ENCODE assay signal across 7 mouse cellular contexts in the genomic region with DNA sequence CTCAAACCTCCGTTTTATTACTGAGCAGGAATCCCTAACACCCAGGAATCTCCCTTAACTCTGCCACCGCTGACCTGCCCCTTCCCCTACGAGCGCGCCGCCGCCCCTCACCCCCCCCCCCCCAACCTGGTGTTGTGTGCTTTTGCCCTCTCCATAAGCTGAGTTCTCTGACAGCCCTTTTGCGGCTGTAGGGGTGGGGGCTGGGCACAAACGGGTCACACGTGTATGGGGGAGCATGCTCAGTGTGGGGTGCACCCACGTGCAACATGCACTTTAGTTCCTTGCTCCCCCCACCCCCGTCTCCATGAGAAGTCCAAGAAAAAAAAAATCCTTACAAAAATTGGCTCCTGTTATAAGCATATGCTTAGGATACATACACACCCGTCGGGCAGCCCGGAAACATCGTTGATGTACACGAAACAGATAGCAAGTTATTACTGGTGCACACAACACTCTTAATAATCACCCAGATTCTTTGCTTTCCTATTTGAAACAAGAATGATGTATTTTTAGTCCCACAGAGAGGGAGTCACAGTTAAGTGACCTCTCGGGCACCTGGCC. TPM values are rescaled to one million over a fixed set of nuclear protein-coding genes. Genes with fewer than 3 reads are reported as not detected.
A peak's percentile ranks its signal among the peaks of the same experiment; 100 is the strongest.
DNase-seq lines count a peak whose midpoint lies in the region; ATAC-seq lines count a peak whose summit lies in the region.

No protein-coding gene starts in this region.

- peaks cover 72% of the 10 kb centered on the region for H3K4me1 ChIP-seq in kidney, embryonic 16.5 days (ENCODE audit: insufficient read depth, low read length)
- H3K4me1 ChIP-seq in forebrain, embryonic 10.5 days: peaks cover 90% of the 10 kb centered on the region

- H3K9me3 ChIP-seq in kidney, embryonic 16.5 days (ENCODE audit: low read length): no peaks in the 10 kb centered on the region
- no peaks in the 10 kb centered on the region for H3K9me3 ChIP-seq in forebrain, embryonic 10.5 days

- H3K4me2 ChIP-seq in kidney, embryonic 16.5 days (replicated peaks; ENCODE audit: low read depth, low read length): peak overlapping the region; percentile 91

- ATAC-seq in kidney, embryonic 16.5 days (ENCODE audit: low FRiP score, low TSS enrichment): no peak

- 0% methylated on average over 12 of the region's 18 CpGs for WGBS in kidney, embryonic 16.5 days
- under 1% methylated on average over 18 of the region's 18 CpGs for WGBS in forebrain, embryonic 10.5 days

- H3K36me3 ChIP-seq in kidney, embryonic 16.5 days (ENCODE audit: insufficient read depth, low read length): no peaks in the 10 kb centered on the region
- H3K36me3 ChIP-seq in forebrain, embryonic 10.5 days (replicated peaks): peaks cover 8% of the 10 kb centered on the region

- peak overlapping the region; percentile 87 for H3K27ac ChIP-seq in kidney, embryonic 16.5 days (ENCODE audit: low read length)
- H3K27ac ChIP-seq in forebrain, embryonic 10.5 days: peak overlapping the region; percentile 95

- H3K9ac ChIP-seq in kidney, embryonic 16.5 days (replicated peaks; ENCODE audit: low read length): peak overlapping the region; percentile 96

- intact Hi-C loops in left cerebral cortex, postnatal 25 days (cut with DNase I): loop anchor here (5.0 kb wide), 1 partner anchor 115 kb away; a partner anchor contains a TSS

- peak overlapping the region; percentile 92 for H3K4me3 ChIP-seq in kidney, embryonic 16.5 days (ENCODE audit: low read length)
- peak overlapping the region; percentile 95 for H3K4me3 ChIP-seq in forebrain, embryonic 10.5 days

- no peak for DNase-seq in kidney, adult 11 months
- DNase-seq in NIH3T3 (ENCODE audit: low read depth): peak; percentile 60
- no peak for DNase-seq in forebrain, embryonic 10.5 days (ENCODE audit: extremely low spot score, low spot score)
- DNase-seq in left cerebral cortex, postnatal 25 days (ENCODE audit: low spot score in 2 of 2): peak; percentile 59 to 78
- peak; percentile 38 for DNase-seq in neural tube, embryonic 10.5 days (ENCODE audit: extremely low spot score, low spot score)
- DNase-seq in urinary bladder, postnatal 4 days (ENCODE audit: low spot score in 2 of 2): no peak

- H3K27me3 ChIP-seq in kidney, embryonic 16.5 days (ENCODE audit: insufficient read depth, low read length): no peaks in the 10 kb centered on the region
- H3K27me3 ChIP-seq in forebrain, embryonic 10.5 days (ENCODE audit: poor library complexity, severe bottlenecking): no peaks in the 10 kb centered on the region

RNA-seq across cellular contexts. Expression of a gene that starts 1.0 kb away (rescaled TPM):
- 9.7 and 13.0 TPM in 2 replicates for polyA plus RNA-seq in kidney, embryonic 16.5 days (2015; fragmentation: Nextera tagmentation; extraction: Ambion mirVana)
- 12.2 and 12.8 TPM in 2 replicates for polyA plus RNA-seq in forebrain, embryonic 10.5 days (2016; fragmentation: Nextera tagmentation; extraction: Ambion mirVana)
- total RNA-seq in left cerebral cortex, postnatal 25 days (2021): 100 to 1,000 TPM; 247 to 261 TPM

RNA-seq across cellular contexts. Expression of a gene that starts 2.9 kb away (rescaled TPM):
- polyA plus RNA-seq in kidney, embryonic 16.5 days (2015; fragmentation: Nextera tagmentation; extraction: Ambion mirVana): 3.5 and 4.0 TPM in 2 replicates
- 9.2 and 9.4 TPM in 2 replicates for polyA plus RNA-seq in forebrain, embryonic 10.5 days (2016; fragmentation: Nextera tagmentation; extraction: Ambion mirVana)
- total RNA-seq in left cerebral cortex, postnatal 25 days (2021): 100 to 1,000 TPM; 100 to 101 TPM

RNA-seq across cellular contexts. Expression of a gene that starts 22.5 kb away (rescaled TPM):
- polyA plus RNA-seq in kidney, embryonic 16.5 days (2015; fragmentation: Nextera tagmentation; extraction: Ambion mirVana): 2.0 and 2.2 TPM in 2 replicates
- polyA plus RNA-seq in forebrain, embryonic 10.5 days (2016; fragmentation: Nextera tagmentation; extraction: Ambion mirVana): 4.7 and 5.5 TPM in 2 replicates
- 1 to 10 TPM; 1.6 to 1.7 TPM for total RNA-seq in left cerebral cortex, postnatal 25 days (2021)

RNA-seq across cellular contexts. Expression of a gene that starts 23.4 kb away (rescaled TPM):
- polyA plus RNA-seq in kidney, embryonic 16.5 days (2015; fragmentation: Nextera tagmentation; extraction: Ambion mirVana): 34.1 and 36.1 TPM in 2 replicates
- polyA plus RNA-seq in forebrain, embryonic 10.5 days (2016; fragmentation: Nextera tagmentation; extraction: Ambion mirVana): 30.4 and 32.7 TPM in 2 replicates
- total RNA-seq in left cerebral cortex, postnatal 25 days (2021): 1 to 10 TPM; 3.3 to 4.4 TPM

RNA-seq across cellular contexts. Expression of a gene that starts 26.6 kb away (rescaled TPM):
- polyA plus RNA-seq in kidney, embryonic 16.5 days (2015; fragmentation: Nextera tagmentation; extraction: Ambion mirVana): not detected in 2 replicates
- 0.10 TPM in 2 replicates for polyA plus RNA-seq in forebrain, embryonic 10.5 days (2016; fragmentation: Nextera tagmentation; extraction: Ambion mirVana)
- total RNA-seq in left cerebral cortex, postnatal 25 days (2021): not detected

Comparison
In these comparisons a context has a peak if more than half of its experiments do, and no peak if none do; other contexts are left out.
1. DNase-seq: peak in NIH3T3 (single experiment), left cerebral cortex, postnatal 25 days (2 of 2) and neural tube, embryonic 10.5 days (single experiment); none in kidney, adult 11 months (single experiment), forebrain, embryonic 10.5 days (single experiment) and urinary bladder, postnatal 4 days (0 of 2).